Mouse (Mus musculus) CH12.LX (cell line): ENCODE measurements around the gene Dip2b.

Experiments
- BHLHE40 ChIP-seq: IDR thresholded peaks from 2 replicates; pipeline ENCODE4 v1.6.1; 2011; ENCODE audit warnings: mild to moderate bottlenecking, low read depth, low read length, improper control_type of control experiment
- CTCF ChIP-seq, 2 experiments: IDR thresholded peaks in 1 of 2; conservative IDR thresholded peaks in 1 of 2; 2 replicates each; pipeline ENCODE4 v1.5.1; 2011 to 2012; ENCODE audit warnings: low read depth in 2 of 2, low read length in 2 of 2, improper control_type of control experiment in 1 of 2, inconsistent platforms in 1 of 2, mild to moderate bottlenecking in 1 of 2, moderate library complexity in 1 of 2
- EP300 ChIP-seq: IDR thresholded peaks from 2 replicates; pipeline ENCODE4 v1.6.1; 2011; ENCODE audit warnings: low read length, improper control_type of control experiment
- GABPA ChIP-seq: IDR thresholded peaks from 2 replicates; pipeline ENCODE4 v1.6.1; 2012; ENCODE audit warnings: low read depth, low read length, improper control_type of control experiment, inconsistent platforms; ENCODE audit not compliant: insufficient replicate concordance
- JUND ChIP-seq: conservative IDR thresholded peaks from 2 replicates; pipeline ENCODE4 v1.6.1; 2011; ENCODE audit warnings: low read depth, low read length, improper control_type of control experiment
- NELFE ChIP-seq: IDR thresholded peaks from 2 replicates; pipeline ENCODE4 v1.6.1; 2011; ENCODE audit warnings: low read depth, low read length, improper control_type of control experiment
- POLR2A ChIP-seq: IDR thresholded peaks from 2 replicates; pipeline ENCODE4 v1.6.1; 2011; ENCODE audit warnings: low read depth, mild to moderate bottlenecking, improper control_type of control experiment, low read length
- POLR2AphosphoS2 ChIP-seq: IDR thresholded peaks from 2 replicates; pipeline ENCODE4 v1.6.1; 2011; ENCODE audit warnings: low read depth, low read length, improper control_type of control experiment
- TCF12 ChIP-seq: IDR thresholded peaks from 2 replicates; pipeline ENCODE4 v1.6.1; 2014; ENCODE audit warnings: low read depth, mild to moderate bottlenecking, inconsistent platforms, low read length, improper control_type of control experiment
- USF1 ChIP-seq: IDR thresholded peaks from 2 replicates; pipeline ENCODE4 v1.6.1; 2014; ENCODE audit warnings: low read depth, mild to moderate bottlenecking, inconsistent platforms, low read length, improper control_type of control experiment
- USF2 ChIP-seq: conservative IDR thresholded peaks from 2 replicates; pipeline ENCODE4 v1.6.1; 2011; ENCODE audit warnings: low read depth, low read length, improper control_type of control experiment
- ZNF384 ChIP-seq: IDR thresholded peaks from 2 replicates; pipeline ENCODE4 v1.6.1; 2012; ENCODE audit warnings: low read depth, low read length, improper control_type of control experiment, inconsistent platforms

DNA sequence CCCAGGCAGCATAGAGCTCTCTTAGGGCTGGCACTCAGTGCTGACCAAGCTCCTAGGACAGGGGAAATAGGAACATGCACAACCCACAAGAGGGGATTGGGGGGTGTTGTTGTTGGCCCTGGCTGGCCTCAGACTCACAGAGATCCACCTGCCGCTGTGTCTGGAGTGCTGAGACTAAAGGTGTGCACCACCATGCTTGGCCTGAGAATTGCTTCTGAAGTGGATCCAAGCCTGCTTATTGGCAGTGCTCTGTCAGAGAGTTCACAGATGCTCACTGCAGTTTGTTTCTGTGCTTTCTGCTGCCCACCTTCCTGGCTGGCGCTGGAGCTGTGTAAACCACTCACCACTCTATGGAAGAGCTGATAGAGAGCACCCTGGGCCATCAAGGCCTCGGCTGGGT, 171.5 kb downstream of the Dip2b start:
- no peak for TF ChIP-seq TCF12
- no peak for TF ChIP-seq CTCF (conservative IDR thresholded peaks at IDR 0.05 in 1 of 2, IDR thresholded peaks at IDR 0.05 in 1 of 2; ENCODE audit: low read depth in 2 of 2, low read length in 2 of 2)
- no peak for TF ChIP-seq JUND
- TF ChIP-seq GABPA, result no peak
- TF ChIP-seq NELFE, result no peak
- TF ChIP-seq BHLHE40, result no peak
- no peak for TF ChIP-seq USF1
- no peak for TF ChIP-seq EP300
- no peak for TF ChIP-seq USF2
- no peak for TF ChIP-seq ZNF384
- TF ChIP-seq POLR2AphosphoS2, result no peak
- TF ChIP-seq POLR2A, result no peak
